Mouse (Mus musculus): ENCODE measurements around the gene Zc2hc1c. TPM values are rescaled to one million over a fixed set of nuclear protein-coding genes. Genes with fewer than 3 reads are reported as not detected.

The Zc2hc1c gene
- polyA plus RNA-seq (2014; fragmentation: Nextera tagmentation; extraction: Ambion mirVana): 0.43 and 0.49 TPM in 2 replicates

DNA sequence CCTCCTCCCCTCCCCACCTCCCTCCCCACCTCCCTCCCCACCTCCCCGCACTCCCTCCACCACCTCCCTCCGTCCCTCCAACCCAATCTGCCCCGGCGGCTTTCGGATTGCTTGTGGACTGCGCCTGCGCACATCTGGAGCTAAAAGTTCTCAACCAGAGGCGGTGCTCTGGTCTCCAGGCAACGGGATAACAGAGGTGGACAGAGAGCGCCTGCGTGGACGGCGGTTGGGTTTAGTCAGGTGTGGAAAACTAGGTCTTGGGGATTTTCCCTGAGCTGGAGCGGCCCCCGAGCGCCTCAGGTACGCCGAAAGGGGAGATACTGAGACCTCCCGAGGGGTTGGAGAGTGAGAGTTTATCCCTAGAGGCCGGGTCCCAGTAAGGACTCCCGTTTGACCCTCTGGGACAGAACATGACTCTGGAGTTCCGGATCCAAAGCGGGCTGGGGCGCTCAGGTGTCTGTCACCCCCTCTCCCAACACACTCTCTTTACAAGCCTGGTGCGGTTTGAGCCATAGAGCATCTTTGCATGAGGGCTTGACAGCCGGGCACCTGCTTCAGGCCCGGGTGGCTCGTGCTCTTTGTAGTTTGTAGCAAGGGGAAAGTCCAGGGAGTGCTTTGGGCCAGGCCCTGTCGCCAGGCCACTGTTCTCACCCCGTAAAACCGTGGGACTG, at the start of gene Zc2hc1c:
TSS of gene Zc2hc1c (plus strand) at position 106 of the 671 bp plus-strand sequence.
- 7% methylated on average over 31 of the region's 31 CpGs for WGBS
- Histone ChIP-seq H3K4me3 (ENCODE audit: low read depth, low read length) (peak within 1 kb of the TSS; percentile 57), H3K36me3 (ENCODE audit: control insufficient read depth, insufficient read depth, low read length) (no peaks in the 10 kb centered on the region), H3K9ac (ENCODE audit: low read depth, low read length) (peak within 1 kb of the TSS; percentile 53), H3K27ac (ENCODE audit: low read depth, low read length) (no peak within 1 kb of the TSS), H3K9me3 (ENCODE audit: control insufficient read depth, low read length) (no peaks in the 10 kb centered on the region), H3K4me2 (peak within 1 kb of the TSS; percentile 76), H3K27me3 (replicated peaks; ENCODE audit: control insufficient read depth, insufficient read depth, low read length) (peaks cover 16% of the 10 kb centered on the region), H3K4me1 (replicated peaks; ENCODE audit: control insufficient read depth, insufficient read depth, low read length) (0 out of 2 replicates have a peak, but pooled peaks cover 5% of the 10 kb centered on the region)
- DNase-seq (ENCODE audit: low spot score) (peak; percentile 78), ATAC-seq (replicated peaks; ENCODE audit: low FRiP score) (peak; percentile 79)

- no peak overlapping the region for H3K9ac ChIP-seq (ENCODE audit: low read depth, low read length)
- no peak overlapping the region for H3K4me3 ChIP-seq (ENCODE audit: low read depth, low read length)
- H3K9me3 ChIP-seq (ENCODE audit: control insufficient read depth, low read length): peaks cover 3% of the 10 kb centered on the region; the same call in 1 of the 2 replicates
- 82% methylated on average over 3 of the region's 3 CpGs for WGBS
- H3K27ac ChIP-seq (ENCODE audit: low read depth, low read length): no peak overlapping the region
- no peaks in the 10 kb centered on the region for H3K27me3 ChIP-seq (replicated peaks; ENCODE audit: control insufficient read depth, insufficient read depth, low read length)
- no peaks in the 10 kb centered on the region for H3K36me3 ChIP-seq (ENCODE audit: control insufficient read depth, insufficient read depth, low read length)
- no peaks in the 10 kb centered on the region; the same call in 1 of the 2 replicates for H3K4me1 ChIP-seq (replicated peaks; ENCODE audit: control insufficient read depth, insufficient read depth, low read length)
- ATAC-seq (replicated peaks; ENCODE audit: low FRiP score) (no peak), DNase-seq (ENCODE audit: low spot score) (no peak)
- H3K4me2 ChIP-seq: no peak overlapping the region
Observed at GRCm38 (mm10) chr12:85252083-85252482, 36.3 kb upstream of the Zc2hc1c start.

DNA sequence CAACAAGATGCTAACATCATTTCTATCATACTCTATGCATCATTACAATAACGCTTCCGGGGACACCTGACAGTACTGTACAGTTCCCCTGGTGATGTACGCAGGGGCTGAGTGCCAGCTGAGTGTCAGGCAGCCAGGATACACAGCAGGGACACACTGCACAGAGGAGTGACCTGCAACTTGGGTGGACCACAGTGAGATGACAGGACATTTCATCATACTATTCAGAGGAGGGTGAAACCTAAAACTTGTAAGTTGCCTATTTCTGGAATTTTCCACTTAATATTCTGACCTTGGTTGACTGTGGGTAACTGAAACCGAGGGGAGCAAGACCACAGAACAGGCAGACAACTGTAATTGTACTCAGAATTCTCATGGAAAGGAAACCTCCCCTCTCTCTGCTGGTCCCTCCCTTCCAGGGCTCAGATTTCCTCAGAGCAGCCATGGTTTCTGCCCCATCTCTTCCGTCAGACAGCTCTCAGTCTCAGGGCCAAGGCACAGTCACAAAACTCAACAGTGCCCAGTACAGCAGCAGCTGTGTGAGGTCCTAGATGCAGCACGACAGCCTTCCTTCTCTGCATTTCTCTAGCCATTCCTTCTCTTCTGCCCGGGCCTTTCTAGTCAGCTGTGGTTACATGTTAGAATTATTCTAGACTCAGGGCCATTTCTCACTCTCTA, 32.2 kb upstream of the Zc2hc1c start:
- Histone ChIP-seq H3K36me3 (ENCODE audit: control insufficient read depth, insufficient read depth, low read length) (no peaks in the 10 kb centered on the region), H3K4me2 (no peak overlapping the region), H3K9ac (ENCODE audit: low read depth, low read length) (no peak overlapping the region), H3K4me1 (replicated peaks; ENCODE audit: control insufficient read depth, insufficient read depth, low read length) (no peaks in the 10 kb centered on the region; the same call in none of the 2 replicates), H3K4me3 (ENCODE audit: low read depth, low read length) (no peak overlapping the region), H3K9me3 (ENCODE audit: control insufficient read depth, low read length) (no peaks in the 10 kb centered on the region), H3K27ac (ENCODE audit: low read depth, low read length) (0 out of 2 replicates have a peak overlapping the region, but pooled peaks have one; percentile 8), H3K27me3 (replicated peaks; ENCODE audit: control insufficient read depth, insufficient read depth, low read length) (no peaks in the 10 kb centered on the region)
- 64% methylated on average over 7 of the region's 7 CpGs for WGBS
- DNase-seq (ENCODE audit: low spot score) (no peak), ATAC-seq (replicated peaks; ENCODE audit: low FRiP score) (no peak)

DNA sequence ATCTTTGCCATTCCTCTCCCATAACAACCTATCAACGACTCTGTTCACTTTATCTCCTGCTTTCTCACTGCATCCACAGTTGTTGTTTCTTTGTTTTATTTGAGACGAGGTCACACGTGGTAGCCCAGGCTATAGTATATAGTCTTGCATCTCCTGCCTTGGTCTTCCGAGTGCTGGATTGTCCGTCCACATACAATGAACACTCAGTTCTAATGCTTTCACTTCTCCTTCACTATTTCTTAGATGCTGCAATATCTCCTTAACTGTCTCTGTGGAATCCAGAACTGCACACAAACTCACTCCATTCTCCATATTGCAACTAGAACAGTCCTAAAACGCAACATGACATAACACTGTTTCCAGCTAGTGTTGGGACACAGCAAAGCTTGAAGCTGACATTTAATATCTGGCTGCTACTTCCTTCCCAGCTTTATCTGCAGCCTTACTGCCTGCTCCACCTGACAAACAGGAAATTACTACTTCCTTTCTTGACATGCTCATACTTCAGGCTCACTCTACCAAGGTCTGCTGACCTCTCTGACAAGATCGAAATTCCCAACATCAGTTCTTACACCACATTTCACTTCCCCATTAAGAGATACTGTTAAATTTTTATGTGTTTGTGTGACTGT, 31.3 kb upstream of the Zc2hc1c start:
- WGBS: 48% methylated on average over 7 of the region's 7 CpGs
- Histone ChIP-seq H3K36me3 (ENCODE audit: control insufficient read depth, insufficient read depth, low read length) (no peaks in the 10 kb centered on the region), H3K27ac (ENCODE audit: low read depth, low read length) (0 out of 2 replicates have a peak overlapping the region, but pooled peaks have one; percentile 4), H3K4me2 (0 out of 2 replicates have a peak overlapping the region, but pooled peaks have one; percentile 9), H3K4me1 (replicated peaks; ENCODE audit: control insufficient read depth, insufficient read depth, low read length) (no peaks in the 10 kb centered on the region; the same call in none of the 2 replicates), H3K4me3 (ENCODE audit: low read depth, low read length) (no peak overlapping the region), H3K9me3 (ENCODE audit: control insufficient read depth, low read length) (no peaks in the 10 kb centered on the region), H3K27me3 (replicated peaks; ENCODE audit: control insufficient read depth, insufficient read depth, low read length) (no peaks in the 10 kb centered on the region), H3K9ac (ENCODE audit: low read depth, low read length) (no peak overlapping the region)
- ATAC-seq (replicated peaks; ENCODE audit: low FRiP score) (0 out of 2 replicates have a peak, but pooled peaks have one; percentile 31), DNase-seq (ENCODE audit: low spot score) (no peak)

- DNase-seq (ENCODE audit: low spot score): no peak
- Histone ChIP-seq H3K36me3 (ENCODE audit: control insufficient read depth, insufficient read depth, low read length) (peaks cover 2% of the 10 kb centered on the region; the same call in 1 of the 2 replicates), H3K4me3 (ENCODE audit: low read depth, low read length) (no peak overlapping the region), H3K27ac (ENCODE audit: low read depth, low read length) (no peak overlapping the region), H3K27me3 (replicated peaks; ENCODE audit: control insufficient read depth, insufficient read depth, low read length) (no peaks in the 10 kb centered on the region), H3K4me2 (no peak overlapping the region), H3K9me3 (ENCODE audit: control insufficient read depth, low read length) (no peaks in the 10 kb centered on the region), H3K9ac (ENCODE audit: low read depth, low read length) (no peak overlapping the region), H3K4me1 (replicated peaks; ENCODE audit: control insufficient read depth, insufficient read depth, low read length) (no peaks in the 10 kb centered on the region; the same call in 1 of the 2 replicates)
- ATAC-seq (replicated peaks; ENCODE audit: low FRiP score): no peak
- 76% methylated on average over 10 of the region's 10 CpGs for WGBS
Observed at GRCm38 (mm10) chr12:85262489-85262888, 25.9 kb upstream of the Zc2hc1c start.

GRCm38 (mm10) chr12:85263190-85263589, 25.2 kb upstream of the Zc2hc1c start:
- Histone ChIP-seq H3K27ac (ENCODE audit: low read depth, low read length) (no peak overlapping the region), H3K4me2 (no peak overlapping the region), H3K9me3 (ENCODE audit: control insufficient read depth, low read length) (no peaks in the 10 kb centered on the region), H3K9ac (ENCODE audit: low read depth, low read length) (no peak overlapping the region), H3K4me3 (ENCODE audit: low read depth, low read length) (no peak overlapping the region), H3K36me3 (ENCODE audit: control insufficient read depth, insufficient read depth, low read length) (peaks cover 2% of the 10 kb centered on the region; the same call in 1 of the 2 replicates), H3K4me1 (replicated peaks; ENCODE audit: control insufficient read depth, insufficient read depth, low read length) (no peaks in the 10 kb centered on the region), H3K27me3 (replicated peaks; ENCODE audit: control insufficient read depth, insufficient read depth, low read length) (no peaks in the 10 kb centered on the region)
- WGBS: 68% methylated on average over 5 of the region's 5 CpGs
- ATAC-seq (replicated peaks; ENCODE audit: low FRiP score): no peak
- no peak for DNase-seq (ENCODE audit: low spot score)

GRCm38 (mm10) chr12:85264531-85264930, 23.9 kb upstream of the Zc2hc1c start:
- H3K27ac ChIP-seq (ENCODE audit: low read depth, low read length): no peak overlapping the region
- no peak overlapping the region for H3K4me3 ChIP-seq (ENCODE audit: low read depth, low read length)
- H3K36me3 ChIP-seq (ENCODE audit: control insufficient read depth, insufficient read depth, low read length): peaks cover 2% of the 10 kb centered on the region; the same call in 1 of the 2 replicates
- DNase-seq (ENCODE audit: low spot score): no peak
- no peak for ATAC-seq (replicated peaks; ENCODE audit: low FRiP score)
- H3K27me3 ChIP-seq (replicated peaks; ENCODE audit: control insufficient read depth, insufficient read depth, low read length): no peaks in the 10 kb centered on the region
- no peak overlapping the region for H3K4me2 ChIP-seq
- WGBS: 93% methylated on average over 8 of the region's 8 CpGs
- H3K9ac ChIP-seq (ENCODE audit: low read depth, low read length): no peak overlapping the region
- no peaks in the 10 kb centered on the region for H3K4me1 ChIP-seq (replicated peaks; ENCODE audit: control insufficient read depth, insufficient read depth, low read length)
- no peaks in the 10 kb centered on the region; the same call in 1 of the 2 replicates for H3K9me3 ChIP-seq (ENCODE audit: control insufficient read depth, low read length)

GRCm38 (mm10) chr12:85264940-85265339, 23.5 kb upstream of the Zc2hc1c start:
- no peak for DNase-seq (ENCODE audit: low spot score)

More at GRCm38 (mm10) chr12:85264940-85265339, 23.5 kb upstream of the Zc2hc1c start:
- Histone ChIP-seq H3K4me3 (ENCODE audit: low read depth, low read length) (no peak overlapping the region), H3K9ac (ENCODE audit: low read depth, low read length) (no peak overlapping the region), H3K4me1 (replicated peaks; ENCODE audit: control insufficient read depth, insufficient read depth, low read length) (0 out of 2 replicates have a peak, but pooled peaks cover 2% of the 10 kb centered on the region), H3K27me3 (replicated peaks; ENCODE audit: control insufficient read depth, insufficient read depth, low read length) (no peaks in the 10 kb centered on the region), H3K9me3 (ENCODE audit: control insufficient read depth, low read length) (no peaks in the 10 kb centered on the region; the same call in 1 of the 2 replicates), H3K36me3 (ENCODE audit: control insufficient read depth, insufficient read depth, low read length) (peaks cover 2% of the 10 kb centered on the region; the same call in 1 of the 2 replicates), H3K27ac (ENCODE audit: low read depth, low read length) (no peak overlapping the region), H3K4me2 (no peak overlapping the region)
- no peak for ATAC-seq (replicated peaks; ENCODE audit: low FRiP score)
- 64% methylated on average over 7 of the region's 7 CpGs for WGBS
